Mouse (Mus musculus) urinary bladder, postnatal 10 days (tissue): ENCODE data around the gene Sdccag8.

Experiments
- DNase-seq: peaks from one replicate; pipeline ENCODE4 v3.0.0; 2022; ENCODE audit warnings: low spot score

The Sdccag8 gene

DNA sequence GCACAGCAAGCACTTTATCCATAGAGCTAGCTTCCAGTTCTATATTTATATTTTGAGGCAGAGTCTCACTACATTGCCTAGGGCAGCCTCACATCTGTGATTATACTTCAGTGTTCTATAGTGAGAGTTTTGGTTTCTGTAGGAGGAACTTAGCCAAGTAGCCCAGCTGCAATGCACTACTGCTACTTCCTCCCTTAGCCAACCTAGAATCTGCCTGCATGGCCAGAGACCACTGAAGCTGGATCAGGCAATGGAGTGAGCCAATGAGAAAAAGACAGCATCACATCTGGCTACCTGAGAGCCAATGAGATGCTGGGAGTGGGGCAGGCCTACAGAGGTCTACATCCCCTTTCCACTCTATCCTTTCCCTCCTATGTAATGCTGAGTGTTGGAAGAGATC is 251.3 kb downstream of the Sdccag8 start:
- no peak for DNase-seq

DNA sequence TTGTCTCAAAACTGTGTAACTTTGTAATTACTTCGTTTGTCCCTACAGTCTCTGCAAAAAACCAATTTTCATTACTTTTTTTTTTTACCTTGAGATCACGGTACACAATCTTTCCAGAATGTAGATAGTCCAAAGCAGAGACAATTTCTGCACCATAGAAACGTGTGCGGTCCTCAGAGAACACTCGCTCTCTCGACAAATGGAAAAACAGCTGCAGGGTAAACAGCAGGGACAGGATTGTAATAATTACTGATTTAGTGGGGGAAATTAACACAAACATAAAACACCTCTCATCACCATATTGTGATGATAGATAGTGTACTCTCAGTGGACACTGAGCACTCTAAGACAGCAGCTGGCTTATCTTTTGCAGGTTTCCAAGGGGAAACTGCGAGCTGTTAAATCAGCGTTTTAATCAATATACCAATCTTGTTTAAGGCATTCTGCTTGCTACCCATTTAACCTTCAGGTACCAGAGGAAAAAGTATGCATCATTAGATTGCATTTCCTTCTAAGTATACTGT is 252.7 kb downstream of the Sdccag8 start:
- DNase-seq, result no peak

DNA sequence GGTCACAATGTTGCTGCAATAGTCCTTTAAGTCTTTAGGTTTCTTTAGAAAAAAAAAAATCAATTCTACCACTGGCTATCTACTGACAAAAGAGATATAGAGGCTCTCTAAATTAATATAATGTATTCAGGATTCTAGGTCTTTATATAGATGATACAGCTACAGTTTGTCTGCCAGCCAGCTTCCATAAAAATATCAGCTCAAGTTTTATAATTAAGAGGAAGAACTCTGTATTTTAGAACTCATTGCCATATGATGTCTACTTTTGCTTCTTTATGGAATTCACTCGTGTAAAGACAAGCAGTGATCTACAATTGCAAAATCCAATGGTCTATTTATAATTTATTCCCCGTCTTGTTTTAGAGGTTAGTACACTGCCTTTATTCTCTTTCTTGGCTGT is 254.7 kb downstream of the Sdccag8 start:
- DNase-seq, result no peak
